Mouse (Mus musculus) right cerebral cortex, postnatal 25 days (tissue): ENCODE data around the gene Ankrd12.

Source experiments
- DNase-seq: peaks from one replicate; pipeline ENCODE4 v3.0.0; 2022

Ankrd12 gene

DNA sequence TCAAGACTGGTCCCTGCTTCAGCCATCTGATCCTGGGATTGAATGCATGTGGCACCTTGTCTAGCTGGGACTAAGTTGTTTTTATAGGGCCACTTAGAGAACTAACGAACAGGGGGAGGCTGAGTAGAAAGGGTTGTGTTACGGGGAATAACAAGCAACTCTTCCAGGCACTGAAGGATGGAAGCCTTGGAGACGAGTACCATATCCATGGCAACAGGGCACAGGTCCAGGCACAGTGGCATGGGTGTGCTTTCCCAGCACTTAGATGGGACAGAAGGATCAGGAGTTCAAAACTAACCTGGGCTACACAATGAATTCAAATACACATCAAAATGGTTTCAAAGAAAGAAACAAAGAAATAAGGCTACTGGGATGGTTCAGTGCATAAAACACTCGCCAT is 149.8 kb downstream of the Ankrd12 start:
- DNase-seq: no peak

DNA sequence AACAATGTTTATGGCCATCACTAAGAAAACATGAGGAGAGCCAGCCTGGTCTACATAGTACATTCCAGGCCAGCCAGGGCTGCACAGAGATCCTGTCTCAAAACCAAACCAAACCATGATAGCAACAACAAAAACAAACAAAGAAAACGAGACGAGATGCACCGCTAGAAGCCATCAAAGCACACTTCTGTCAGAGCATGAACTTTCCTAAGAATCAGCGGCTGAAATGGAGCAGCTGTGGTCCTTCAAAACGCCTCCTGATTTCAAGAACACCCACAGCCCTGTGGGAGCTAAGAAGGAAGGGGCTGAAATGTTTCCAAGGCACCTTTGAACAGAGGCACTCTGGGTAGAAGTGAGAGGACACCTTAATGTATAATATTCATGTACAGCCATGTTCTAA is 152.7 kb downstream of the Ankrd12 start:
- no peak for DNase-seq

DNA sequence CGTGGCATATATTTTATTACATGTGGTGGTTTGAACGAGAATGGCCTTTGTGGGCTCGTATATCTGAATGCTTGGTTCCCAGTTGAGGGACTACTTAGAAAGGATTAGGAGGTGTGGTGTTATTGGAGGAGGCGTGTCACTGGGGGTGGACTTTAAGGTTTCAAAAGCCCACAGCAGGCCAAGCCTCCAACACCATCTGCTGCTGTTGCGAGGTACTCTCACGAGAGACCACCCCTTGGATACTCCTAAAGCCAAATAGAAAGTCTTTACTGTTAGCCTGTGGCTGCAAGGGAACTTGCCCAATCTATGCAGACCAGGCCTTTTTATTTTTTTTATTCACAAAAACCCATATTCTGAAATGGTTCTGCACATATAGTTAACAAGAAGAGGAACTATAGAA is 154.9 kb downstream of the Ankrd12 start:
- DNase-seq: no peak

DNA sequence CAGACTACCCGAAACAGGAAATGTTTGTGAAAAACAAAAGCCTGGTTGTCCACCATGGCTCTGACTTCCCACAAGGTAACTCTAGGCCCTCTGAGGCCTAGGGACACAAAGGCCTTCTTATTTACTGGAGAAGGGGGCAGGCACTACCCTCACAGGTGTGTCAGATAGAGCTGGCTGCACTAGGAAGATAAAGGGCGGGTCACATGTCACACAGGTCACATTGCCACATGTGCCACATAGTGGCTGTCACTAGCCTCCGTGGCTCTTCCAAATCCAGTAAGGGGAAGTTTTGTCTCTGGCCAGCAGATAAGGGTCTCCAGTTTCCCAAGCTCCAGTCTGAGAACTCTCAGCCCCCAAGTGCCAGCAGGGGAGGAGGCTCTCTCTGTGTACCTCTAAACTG is 157.7 kb downstream of the Ankrd12 start:
- DNase-seq: no peak

DNA sequence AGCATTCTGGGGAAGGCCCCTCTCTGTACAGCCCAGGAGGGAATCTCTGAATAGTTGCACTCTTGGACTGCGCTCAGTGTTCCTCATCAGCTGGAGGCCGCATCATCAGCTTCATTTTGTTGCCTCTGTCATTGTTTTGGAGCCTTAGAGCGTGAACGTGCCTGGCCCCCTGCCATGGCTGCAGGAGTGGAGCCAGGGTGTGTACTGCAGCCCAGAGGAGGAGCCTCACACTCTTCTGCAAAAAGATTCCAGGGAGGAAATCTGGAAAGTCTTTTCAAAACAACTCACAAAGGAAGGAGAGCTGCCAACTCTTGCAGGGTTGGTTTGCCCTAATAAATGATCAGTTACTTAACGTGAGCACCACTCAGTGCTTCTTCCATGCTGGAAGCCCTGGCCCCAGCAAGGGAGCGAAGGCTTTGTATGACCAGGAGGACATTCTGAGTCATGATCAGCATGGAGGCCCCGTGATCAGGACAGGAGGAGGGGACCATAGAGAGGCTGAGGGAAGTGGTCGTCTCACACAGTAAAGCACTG is 160.7 kb downstream of the Ankrd12 start:
- DNase-seq: peak; percentile 75
